Mouse (Mus musculus) retina, postnatal 1 day (tissue): ENCODE results near the gene Olfml2a.
"Not testable (repeated sequence)": the region's sequence is repeated elsewhere in the genome, so short reads cannot be mapped to it uniquely, and the experiment has no call there.

ENCODE experiments used
- DNase-seq: peaks from one replicate; pipeline ENCODE4 v3.0.0-alpha.2; 2012

Olfml2a gene

GRCm38 (mm10) chr2:38987803-38988510, 56.2 kb downstream of the Olfml2a start:
- DNase-seq = no peak

DNA sequence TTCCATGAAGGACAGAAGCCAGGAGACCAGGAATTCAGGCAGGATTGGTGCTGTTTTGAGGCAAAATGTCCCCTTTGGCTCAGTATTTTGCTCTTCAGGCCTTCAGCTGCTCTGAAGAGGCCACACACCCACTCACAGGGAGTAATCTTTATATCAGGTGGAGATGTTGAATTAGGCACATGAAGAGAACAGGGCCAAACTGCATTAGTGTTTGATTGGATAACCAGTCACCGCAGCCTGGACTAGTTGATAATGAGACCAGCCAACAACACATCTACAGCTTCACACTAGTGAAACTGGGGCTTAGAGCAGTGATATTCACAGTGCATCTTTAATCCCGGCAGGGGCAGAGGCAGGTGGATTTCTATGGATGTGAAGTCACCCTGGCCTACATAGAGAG, 57.2 kb downstream of the Olfml2a start:
- DNase-seq = no peak

- no peak for DNase-seq
These were observed 60.2 kb downstream of the Olfml2a start for GRCm38 (mm10) chr2:38992004-38992403.

DNA sequence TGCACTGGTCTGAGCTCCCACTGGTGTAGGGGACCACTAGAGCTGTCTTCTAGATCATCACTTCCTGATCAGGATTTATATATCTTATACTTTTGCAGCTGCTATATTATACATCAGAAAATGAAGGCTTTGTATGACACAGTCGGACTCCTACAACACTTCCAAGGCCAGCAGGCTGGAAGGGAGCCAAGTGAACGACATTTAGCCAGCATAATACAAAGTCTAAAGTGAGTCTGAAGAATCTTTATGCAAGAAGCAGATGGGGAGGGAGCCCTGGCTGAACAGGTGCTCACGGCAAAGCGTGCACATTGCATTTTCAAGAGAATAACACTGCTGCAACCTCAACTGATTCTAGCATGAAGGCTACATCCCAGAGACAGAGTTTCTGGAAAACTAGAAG, 60.7 kb downstream of the Olfml2a start:
- DNase-seq = no peak

DNA sequence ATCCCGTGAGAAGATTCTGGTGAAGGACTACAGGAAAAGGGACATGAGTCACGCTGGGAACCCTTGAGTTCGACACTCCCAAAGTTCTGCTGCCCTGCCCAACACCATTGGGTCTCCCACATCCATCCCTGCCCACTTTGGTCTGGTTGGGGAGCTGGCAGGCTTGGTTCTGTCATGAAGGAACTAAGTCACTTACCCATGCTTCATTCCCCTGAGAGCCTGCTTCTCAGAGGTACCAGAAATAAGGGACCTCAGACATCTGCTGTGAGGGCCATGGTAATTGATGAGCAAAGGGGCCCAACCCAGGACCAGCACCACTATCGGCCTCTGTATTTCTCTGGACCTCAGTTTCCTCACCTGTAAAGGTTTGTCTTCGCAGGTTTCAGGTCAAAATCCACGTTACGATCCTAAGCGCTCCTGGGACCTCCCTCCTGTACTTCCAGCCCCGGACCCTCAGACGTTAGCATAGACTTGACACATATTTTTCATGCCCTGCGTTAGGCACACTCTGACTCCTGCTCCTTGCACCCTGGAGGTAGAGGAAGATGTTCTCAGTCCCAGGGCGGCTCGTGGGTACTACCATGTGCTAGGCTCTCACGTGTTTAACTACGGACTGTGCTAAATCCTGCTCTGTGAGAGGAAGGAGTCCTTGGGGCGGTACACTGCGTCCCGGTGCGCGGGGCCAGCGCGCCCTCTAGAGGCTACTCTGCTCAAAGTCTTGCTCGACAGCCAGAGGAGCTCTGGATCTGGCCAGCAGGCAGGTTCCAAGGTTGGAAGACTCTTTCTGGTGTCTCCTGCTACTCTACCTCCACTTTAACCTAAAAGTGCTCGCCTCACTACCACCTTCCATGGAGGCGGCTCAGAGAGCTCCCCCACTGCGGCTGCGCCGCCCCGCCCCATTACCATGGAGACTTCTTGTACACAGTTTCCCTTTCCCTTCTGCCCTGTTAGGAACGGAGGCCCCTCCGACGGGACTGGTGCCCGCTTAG, 65.9 kb downstream of the Olfml2a start, which contains the start of gene Wdr38:
Wdr38 (plus strand) TSS at position 91 of the 989 bp plus-strand sequence.
- DNase-seq = peak; percentile 88

- no peak for DNase-seq
These were observed 67.6 kb downstream of the Olfml2a start for GRCm38 (mm10) chr2:38999381-38999780.

- no peak for DNase-seq
These were observed 68.3 kb downstream of the Olfml2a start for GRCm38 (mm10) chr2:38999910-39000586.

GRCm38 (mm10) chr2:39000587-39000919, 68.8 kb downstream of the Olfml2a start:
- no peak for DNase-seq

- DNase-seq = no peak
These were observed 70.1 kb downstream of the Olfml2a start for GRCm38 (mm10) chr2:39001866-39002265.

DNA sequence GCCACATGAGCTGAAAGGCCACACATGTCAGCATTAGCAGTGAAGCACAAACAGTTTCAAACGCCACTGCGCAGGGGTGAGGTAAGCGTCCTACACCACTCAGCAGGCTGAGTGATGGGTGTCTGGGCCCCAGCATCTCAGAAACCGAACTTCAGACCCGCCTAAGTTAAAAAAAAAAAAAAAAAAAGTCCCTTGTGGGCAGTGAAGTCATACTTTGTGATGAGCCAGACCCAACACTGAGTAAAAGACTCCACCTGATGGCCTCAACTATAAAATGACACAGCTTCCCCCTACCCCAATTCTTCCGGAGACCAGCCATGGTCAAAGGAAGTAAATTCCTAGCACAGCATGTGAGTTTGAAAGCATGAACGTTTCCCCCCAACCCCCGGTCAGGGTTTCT, 71.3 kb downstream of the Olfml2a start:
- DNase-seq = no peak

- no peak for DNase-seq
These were observed 71.7 kb downstream of the Olfml2a start for GRCm38 (mm10) chr2:39003512-39003911.

- DNase-seq = peak; percentile 54
These were observed 72.6 kb downstream of the Olfml2a start for GRCm38 (mm10) chr2:39004372-39004771.

DNA sequence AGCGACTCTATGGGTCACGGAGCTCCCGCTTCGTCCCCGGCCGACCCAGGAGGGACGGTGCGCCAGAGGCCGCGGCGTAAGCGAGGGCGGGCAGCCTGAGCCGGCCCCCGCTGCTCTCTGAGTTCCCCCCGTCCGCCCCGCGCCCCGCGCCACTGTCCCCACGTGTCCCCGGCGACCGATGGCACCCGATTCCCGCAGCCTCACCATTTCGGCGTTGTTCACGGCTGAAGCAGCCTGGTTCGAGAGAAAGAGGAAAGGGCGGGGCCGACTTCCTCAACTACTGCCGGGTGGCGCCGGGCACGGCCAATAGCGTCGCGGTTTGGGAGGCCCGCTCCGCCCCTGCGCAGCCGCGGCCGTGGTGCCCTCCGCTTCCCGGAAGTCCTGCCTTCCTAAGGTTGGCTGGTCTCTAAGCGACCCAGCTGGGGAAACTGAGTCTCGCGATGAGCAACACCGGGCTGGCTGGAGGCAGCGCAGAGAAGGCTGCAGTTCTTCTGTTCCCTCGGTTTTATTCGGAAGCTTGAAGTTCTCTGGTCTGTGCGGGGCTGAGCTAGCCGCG, 73.2 kb downstream of the Olfml2a start, which contains the start of gene Arpc5l:
Arpc5l (plus strand) TSS at position 469 of the 556 bp plus-strand sequence.
- DNase-seq = peak; percentile 95

DNA sequence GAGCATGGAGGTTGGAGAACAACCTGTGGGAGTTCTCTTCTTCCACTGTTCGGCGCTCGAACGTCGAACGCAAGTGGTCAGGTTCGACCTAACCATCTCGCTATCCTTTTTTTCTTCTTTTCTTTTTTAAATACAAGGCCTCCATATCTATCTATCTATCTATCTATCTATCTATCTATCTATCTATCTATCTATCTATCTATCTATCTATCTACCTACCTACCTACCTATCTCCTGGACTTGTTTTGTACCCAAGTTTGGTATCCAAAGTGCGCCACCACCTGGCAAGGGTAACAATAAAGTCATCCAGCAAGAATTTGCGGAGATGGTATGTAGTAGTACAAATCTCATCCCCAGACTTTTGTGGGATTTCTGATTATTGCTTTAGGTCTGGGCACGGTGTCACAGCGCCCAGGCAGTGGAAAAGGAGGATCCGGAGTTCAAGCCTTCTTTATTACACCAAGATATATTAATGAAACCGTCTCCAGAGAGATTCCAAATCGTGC, 73.8 kb downstream of the Olfml2a start, which contains the start of gene Rpl35:
Rpl35 (minus strand) TSS at position 51 of the 506 bp plus-strand sequence.
- no peak for DNase-seq

- DNase-seq = no peak
These were observed 74.5 kb downstream of the Olfml2a start for GRCm38 (mm10) chr2:39006149-39006730.

DNA sequence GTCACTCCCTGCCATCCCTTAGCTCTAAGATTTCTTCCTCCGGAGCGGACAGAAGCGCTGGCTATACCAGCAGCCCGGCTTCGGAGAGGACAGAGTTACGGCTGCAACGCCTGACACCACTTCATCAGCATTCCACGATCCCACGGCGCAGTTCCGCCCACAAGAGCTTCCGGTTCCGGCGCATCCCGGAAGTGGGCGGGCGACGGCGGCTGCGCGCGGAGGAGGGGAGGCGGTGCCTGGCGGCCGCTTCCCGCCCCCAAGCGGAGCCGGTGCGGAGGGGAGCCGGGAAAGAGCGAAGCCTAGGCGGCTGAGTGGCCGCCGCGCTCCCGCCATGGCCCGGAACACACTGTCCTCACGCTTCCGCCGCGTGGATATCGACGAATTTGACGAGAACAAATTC, 76.1 kb downstream of the Olfml2a start:
- DNase-seq = peak; percentile 96

DNA sequence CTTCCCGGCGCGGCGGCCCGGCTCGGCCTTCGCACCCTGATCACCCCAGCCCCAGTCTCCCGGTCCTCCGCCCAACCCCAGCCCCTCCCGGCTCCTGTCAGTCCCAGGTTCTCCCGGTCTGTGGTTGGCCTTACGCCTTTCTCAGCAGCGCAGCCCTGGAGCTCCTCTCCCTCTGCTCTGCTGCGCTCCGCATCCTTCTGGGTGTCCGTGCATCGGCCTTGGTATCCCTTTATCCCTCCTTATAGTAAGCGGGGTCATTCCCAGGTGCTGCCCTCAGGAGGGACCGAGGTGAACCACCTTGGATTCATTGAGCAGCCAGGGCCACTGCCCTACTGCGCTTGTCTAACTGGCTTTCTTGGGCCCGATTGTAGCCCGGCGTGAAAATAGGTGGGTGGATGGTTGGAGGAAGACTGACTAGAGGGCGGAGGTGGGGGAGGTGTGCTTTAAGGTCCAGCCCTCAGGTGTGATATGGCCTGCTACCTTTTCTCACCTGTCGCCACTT, 76.6 kb downstream of the Olfml2a start:
- DNase-seq = no peak

DNA sequence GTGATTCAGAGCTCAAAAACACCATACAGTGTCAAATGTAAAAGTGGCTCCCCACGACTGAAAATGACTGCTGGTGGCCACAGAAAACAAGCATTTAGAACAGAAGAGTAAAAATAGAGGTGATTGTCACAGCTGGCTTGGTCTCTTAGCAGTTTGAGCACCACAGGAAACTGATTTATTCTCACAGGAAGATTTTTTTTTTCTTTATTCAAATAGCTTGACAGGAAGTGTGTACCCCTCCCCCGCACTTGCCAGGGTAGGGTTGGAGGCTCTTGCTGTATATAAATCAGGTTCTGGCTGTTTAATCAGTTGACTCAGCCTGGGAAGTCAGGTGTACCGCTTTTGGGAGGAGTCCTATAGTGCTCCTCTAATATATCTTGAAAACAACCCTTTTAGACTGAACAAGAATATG, 77.2 kb downstream of the Olfml2a start:
- no peak for DNase-seq

- DNase-seq = not testable (repeated sequence)
These were observed 78.4 kb downstream of the Olfml2a start for GRCm38 (mm10) chr2:39010144-39010543.

DNA sequence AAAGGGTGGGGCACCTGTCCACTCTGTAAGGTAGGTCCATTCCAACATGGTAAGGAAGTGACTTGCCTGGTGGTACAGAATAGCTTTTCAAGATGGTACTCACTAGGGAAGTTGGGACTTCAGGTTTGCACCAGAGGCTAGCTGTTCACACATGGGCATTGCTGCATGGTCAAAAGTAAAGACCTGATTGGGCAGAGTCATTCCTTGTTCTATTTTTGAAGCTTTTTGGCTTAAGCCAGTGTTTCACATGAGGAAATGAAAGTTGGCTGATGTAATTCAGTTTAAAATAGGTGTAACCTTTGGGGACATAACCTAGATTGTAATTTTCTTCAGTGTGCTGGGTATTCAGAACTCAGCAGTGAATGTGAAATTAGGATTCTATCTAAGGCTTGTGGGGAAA, 79.5 kb downstream of the Olfml2a start:
- no peak for DNase-seq

GRCm38 (mm10) chr2:39011971-39012370, 80.2 kb downstream of the Olfml2a start:
- no peak for DNase-seq

- no peak for DNase-seq
These were observed 81.0 kb downstream of the Olfml2a start for GRCm38 (mm10) chr2:39012768-39013279.
